Mouse (Mus musculus) embryonic facial prominence, embryonic 15.5 days (tissue): ENCODE results near the gene Rcn1. TPM values are rescaled to one million over a fixed set of nuclear protein-coding genes. Genes with fewer than 3 reads are reported as not detected.

Experiments used
- ATAC-seq: fragments of 200-750 bp; cut with Nextera tagmentation; 2 replicates; pipeline ENCODE4 v1.8.0; 2017; ENCODE audit warnings: low read depth, moderate TSS enrichment; ENCODE audit not compliant: insufficient number of reproducible peaks, low FRiP score, low TSS enrichment
- H3K27ac ChIP-seq: fragments of 300-500 bp; sonication (generic); replicated peaks from 2 replicates; pipeline ENCODE4 v1.5.1; 2015; ENCODE audit warnings: mild to moderate bottlenecking, inconsistent platforms
- H3K27me3 ChIP-seq: fragments of 300-500 bp; sonication (generic); 2 replicates; pipeline ENCODE4 v1.6.1; 2015; ENCODE audit warnings: inconsistent platforms
- H3K36me3 ChIP-seq: fragments of 300-500 bp; sonication (generic); 2 replicates; pipeline ENCODE4 v1.6.1; 2015; ENCODE audit warnings: mild to moderate bottlenecking, inconsistent platforms
- H3K4me1 ChIP-seq: fragments of 300-500 bp; sonication (generic); 2 replicates; pipeline ENCODE4 v1.6.1; 2015; ENCODE audit warnings: inconsistent platforms
- H3K4me2 ChIP-seq: fragments of 300-500 bp; sonication (generic); replicated peaks from 2 replicates; pipeline ENCODE4 v1.6.1; 2015; ENCODE audit warnings: mild to moderate bottlenecking, inconsistent platforms
- H3K4me3 ChIP-seq: fragments of 300-500 bp; sonication (generic); replicated peaks from 2 replicates; pipeline ENCODE4 v1.5.1; 2015; ENCODE audit warnings: mild to moderate bottlenecking, inconsistent platforms
- H3K9ac ChIP-seq: fragments of 300-500 bp; sonication (generic); 2 replicates; pipeline ENCODE4 v1.6.1; 2015; ENCODE audit warnings: inconsistent platforms
- H3K9me3 ChIP-seq: fragments of 300-500 bp; sonication (generic); replicated peaks from 2 replicates; pipeline ENCODE4 v1.6.1; 2016; ENCODE audit warnings: inconsistent platforms
- WGBS: fragments of 180-500 bp; shearing (Covaris S2); methylation state at CpG from one replicate; pipeline ENCODE4 v1.1.7; 2015; 5-methylcytosine and 5-hydroxymethylcytosine counted together
- polyA plus RNA-seq: library from polyadenylated mRNA; unstranded; fragments of >200 nt; fragmentation: Nextera tagmentation; extraction: Ambion mirVana; gene quantifications from 2 replicates; pipeline ENCODE4 v1.2.1, GENCODE M21; 2015

Gene Rcn1
- polyA plus RNA-seq, 1 experiment from 2014 or later: 259 TPM

DNA sequence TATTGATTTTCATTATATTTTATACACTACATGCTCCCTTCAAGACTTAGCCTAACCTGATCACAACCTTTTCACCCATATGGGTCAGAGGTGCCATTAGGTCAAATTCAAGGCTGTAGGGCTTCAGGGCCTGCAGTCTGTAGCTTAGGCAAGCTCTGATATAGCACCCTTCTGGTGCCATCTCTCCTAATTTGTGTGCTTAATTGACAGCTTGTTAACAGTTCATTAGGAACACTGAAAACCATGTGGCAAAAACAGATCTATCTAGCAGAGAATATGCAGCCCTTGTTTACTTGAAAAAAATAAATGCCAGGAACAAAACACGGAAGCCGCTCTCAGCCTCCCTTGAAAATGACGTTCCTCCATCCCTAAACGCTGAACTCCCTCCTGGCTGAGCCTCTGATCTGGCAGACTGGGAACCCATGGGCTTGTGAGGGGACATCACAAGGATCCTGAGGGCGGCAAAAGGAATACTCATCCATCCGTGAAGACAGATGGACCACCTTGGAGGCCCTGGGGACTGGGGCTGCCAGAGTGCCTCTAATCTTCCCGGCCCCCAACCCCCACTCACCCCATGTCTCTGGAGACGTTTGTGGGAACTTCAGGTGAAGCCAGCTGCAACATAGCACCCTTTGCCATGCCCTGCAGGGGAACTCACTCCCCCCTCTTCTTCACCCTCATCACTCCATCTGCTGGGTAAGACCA is 61.8 kb downstream of the Rcn1 start:
- Histone ChIP-seq H3K27ac (no peak overlapping the region), H3K4me2 (no peak overlapping the region), H3K4me3 (no peak overlapping the region), H3K9ac (no peak overlapping the region), H3K27me3 (0 out of 2 replicates have a peak, but pooled peaks cover 2% of the 10 kb centered on the region), H3K4me1 (peaks cover 8% of the 10 kb centered on the region; the same call in 1 of the 2 replicates), H3K9me3 (no peaks in the 10 kb centered on the region), H3K36me3 (no peaks in the 10 kb centered on the region)
- WGBS: 38% methylated on average over 8 of the region's 8 CpGs
- ATAC-seq: no peak

GRCm38 (mm10) chr2:105336314-105337027 is 62.6 kb downstream of the Rcn1 start:
- Histone ChIP-seq H3K4me1 (0 out of 2 replicates have a peak, but pooled peaks cover 5% of the 10 kb centered on the region), H3K4me2 (no peak overlapping the region), H3K9me3 (no peaks in the 10 kb centered on the region), H3K4me3 (no peak overlapping the region), H3K27me3 (0 out of 2 replicates have a peak, but pooled peaks cover 6% of the 10 kb centered on the region), H3K27ac (no peak overlapping the region), H3K36me3 (no peaks in the 10 kb centered on the region), H3K9ac (no peak overlapping the region)
- ATAC-seq: no peak
- WGBS: 26% methylated on average over 12 of the region's 12 CpGs

Other genes starting within 250 kb of the Rcn1 start
- gene Them7, start 175.0 kb downstream of the Rcn1 start, polyA plus RNA-seq: 0.25 and 0.48 TPM in 2 replicates